Mouse (Mus musculus) Muller cell, postnatal 12 days (primary cell): ENCODE results near the gene Adh6b.
"Not testable (repeated sequence)": the region's sequence is repeated elsewhere in the genome, so short reads cannot be mapped to it uniquely, and the experiment has no call there.

Experiments
- DNase-seq: peaks from one replicate; pipeline ENCODE4 v3.0.0-alpha.2; 2015; ENCODE audit errors: inconsistent ontology term

Adh6b gene

DNA sequence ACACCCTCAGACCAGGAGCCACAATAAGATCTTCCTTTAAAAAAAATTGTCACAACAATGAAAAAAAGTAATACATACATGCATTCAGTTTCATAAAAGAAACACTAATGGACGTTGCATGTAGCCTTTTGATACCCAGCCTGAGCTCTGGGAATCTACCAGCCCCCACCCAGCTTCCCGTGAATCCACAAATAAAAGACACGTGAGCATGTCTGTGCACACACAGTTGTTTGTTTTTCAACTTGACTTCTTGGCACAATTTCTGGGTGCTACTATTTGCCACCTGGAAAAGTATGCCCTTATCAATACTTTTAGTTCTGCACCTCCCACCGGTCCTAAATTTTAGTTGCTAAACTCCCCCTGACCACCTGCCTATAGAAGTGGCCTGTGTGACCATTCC lies 19.1 kb downstream of the Adh6b start:
- DNase-seq, result no peak

DNA sequence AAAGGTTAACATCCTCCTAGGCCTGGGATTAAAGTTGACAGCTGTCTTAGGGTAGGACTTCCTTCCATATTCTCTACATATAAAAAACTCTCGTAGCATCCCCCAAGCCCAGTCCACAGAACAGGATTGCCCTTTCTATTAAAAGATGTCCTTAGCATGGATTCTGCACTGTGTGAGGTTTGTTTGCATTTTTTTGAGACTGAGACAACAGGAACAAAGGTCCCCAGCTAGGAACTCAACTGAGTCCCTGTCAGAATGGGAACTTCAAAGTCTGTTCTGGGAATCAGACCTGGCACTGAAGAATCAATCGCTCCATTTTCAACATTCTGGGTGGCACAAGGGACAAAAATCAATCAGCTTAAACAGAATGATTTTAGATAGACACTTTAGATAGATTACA lies 21.3 kb downstream of the Adh6b start:
- DNase-seq, result no peak

DNA sequence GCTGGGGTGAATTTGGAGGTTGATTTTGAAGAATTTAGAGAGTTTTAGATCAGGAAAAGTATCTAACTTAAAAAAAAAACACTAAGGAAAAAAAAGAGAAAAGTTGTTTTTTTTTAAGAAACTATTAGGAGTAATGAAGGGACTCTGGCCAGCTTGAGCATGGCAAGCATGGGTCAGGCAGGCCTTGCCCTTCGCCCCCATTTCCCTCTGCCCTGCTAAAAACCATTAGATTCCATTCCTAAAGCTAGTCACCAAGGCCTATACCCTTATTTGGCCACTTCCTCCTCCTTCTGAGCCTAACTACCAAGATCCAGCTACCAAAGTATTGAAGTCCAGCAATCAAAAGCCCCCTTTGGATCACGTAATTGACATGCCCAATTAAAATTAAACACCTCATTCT lies 24.6 kb downstream of the Adh6b start:
- no peak for DNase-seq

DNA sequence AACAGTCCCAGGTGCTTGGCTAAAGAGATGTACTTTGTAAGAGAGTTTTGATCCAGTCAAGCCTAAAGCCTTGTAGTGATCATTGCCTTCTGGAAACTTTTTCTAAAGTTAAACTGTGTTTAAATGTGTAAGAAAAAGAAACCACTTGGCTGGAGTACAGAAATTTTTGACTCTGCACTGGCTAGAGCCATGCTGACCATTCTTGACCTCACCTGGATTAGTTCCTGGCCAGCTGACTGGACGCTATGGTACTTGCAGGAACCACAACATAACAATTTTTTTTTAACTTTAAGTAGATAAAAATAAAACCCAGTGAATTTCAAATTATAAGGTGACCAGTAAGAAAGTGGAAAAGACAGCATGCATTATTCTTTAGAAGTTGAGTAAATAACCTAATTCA lies 28.0 kb downstream of the Adh6b start:
- no peak for DNase-seq

DNA sequence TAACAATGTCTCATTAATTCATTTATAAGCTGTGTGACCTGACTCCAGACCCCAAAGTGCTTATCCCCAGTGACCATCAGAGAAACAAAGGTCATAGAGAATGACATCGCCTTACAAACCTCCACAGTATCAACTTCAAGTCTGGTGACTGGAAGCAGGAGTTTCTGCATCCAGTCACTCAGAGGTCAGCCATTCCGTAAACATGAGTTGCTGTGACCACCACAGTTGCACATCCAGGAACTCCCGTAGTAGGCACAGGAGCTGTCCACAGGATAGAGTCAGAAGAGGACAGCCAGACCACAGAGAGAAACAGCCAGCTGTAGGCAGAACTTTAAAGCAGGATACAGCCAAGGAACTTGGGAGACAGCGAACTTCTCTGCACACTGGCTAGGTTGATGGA lies 28.7 kb downstream of the Adh6b start:
- DNase-seq, result not testable (repeated sequence)

DNA sequence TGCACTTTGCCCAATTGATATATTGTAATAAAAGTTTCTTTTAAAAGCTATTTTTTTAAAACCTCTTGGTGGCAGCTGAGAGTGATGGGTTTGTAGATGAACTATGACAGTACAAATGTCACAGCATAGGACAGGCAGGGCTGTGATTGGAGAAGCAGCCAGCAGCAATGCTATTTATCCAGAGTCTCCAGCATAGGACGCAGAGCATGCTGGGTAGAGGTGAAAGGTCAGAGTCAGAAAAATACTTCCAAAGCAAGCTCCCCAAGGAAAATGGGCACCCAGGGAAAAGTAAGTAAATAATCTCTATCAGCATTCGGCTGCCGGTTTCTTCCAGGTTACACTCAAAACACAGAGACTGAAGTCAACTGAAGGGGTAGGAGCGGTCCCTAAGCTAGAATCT lies 32.3 kb downstream of the Adh6b start:
- no peak for DNase-seq

DNA sequence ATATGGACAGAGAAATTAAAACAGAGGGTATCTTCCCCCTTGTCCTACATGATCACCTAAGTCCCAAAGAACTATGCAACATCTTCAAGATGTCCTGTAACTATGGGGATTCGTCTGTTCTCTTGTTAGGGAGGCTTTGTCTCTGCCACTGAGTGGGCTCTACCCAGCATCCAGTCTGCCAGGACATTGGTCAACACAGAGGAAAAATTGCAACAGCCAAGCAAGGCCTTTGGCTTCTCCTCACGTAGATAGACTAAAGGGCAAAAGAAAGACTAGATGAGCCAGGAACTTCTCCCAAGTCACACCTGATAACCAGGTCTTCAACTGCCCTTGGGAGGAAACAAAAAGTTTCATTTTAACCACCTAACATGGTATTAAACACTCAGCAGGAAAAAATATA lies 33.6 kb downstream of the Adh6b start:
- DNase-seq, result no peak

DNA sequence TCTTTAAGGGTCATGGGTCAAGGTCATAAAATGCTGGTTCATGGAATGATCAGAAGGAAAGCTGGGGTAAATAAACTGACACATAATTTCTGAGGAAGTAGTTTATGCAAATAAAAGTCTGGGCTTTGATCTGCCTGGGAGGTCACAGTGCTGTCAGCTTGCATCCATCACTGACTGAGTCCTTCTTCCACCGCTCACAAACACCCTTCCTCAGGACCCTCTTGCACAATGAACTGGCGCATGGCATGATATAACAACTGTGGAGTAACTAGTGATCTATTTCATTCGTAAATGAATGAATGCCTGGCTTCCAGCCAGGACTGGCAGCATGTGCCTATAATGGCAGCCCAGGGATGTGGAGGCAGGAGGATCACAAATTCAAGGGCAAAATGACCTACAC lies 39.6 kb downstream of the Adh6b start:
- DNase-seq, result peak; percentile 27

DNA sequence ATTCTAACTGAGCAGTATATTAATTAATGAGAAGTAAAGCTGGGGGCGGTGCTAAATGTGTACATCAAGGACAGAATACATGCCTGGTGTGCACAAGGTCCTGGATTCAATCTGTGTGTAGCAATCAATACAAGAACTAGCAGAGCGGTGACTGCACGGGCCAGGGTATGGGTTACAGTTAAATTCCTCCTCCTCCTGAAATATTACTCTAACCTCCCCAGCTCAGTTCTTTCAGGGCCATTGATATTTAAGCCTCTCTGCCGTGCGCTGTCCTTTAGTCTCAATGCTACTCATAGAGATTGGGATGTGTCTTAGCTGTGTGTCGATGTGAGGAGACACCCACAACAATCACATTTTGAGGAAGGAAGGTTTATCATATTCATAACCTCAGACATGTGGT lies 45.6 kb downstream of the Adh6b start:
- no peak for DNase-seq

DNA sequence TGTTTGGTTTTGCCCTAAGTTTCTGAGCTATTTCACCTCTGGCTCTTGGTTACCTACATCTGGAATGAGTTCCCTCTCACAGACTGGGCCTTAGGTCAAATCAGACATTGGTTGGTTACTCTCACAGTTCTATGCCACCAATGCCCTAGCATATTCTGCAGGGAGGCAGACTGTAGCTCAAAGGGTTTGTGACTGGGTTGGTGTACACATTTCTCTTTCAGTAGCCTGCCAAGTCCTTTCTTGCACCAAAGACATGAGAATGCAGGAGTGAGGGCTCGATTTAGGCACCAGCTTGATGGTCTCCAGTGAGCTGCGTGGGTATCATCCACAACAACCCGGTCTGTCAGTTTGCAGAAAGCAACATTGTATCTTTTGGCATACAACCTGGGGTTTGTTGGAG lies 63.3 kb downstream of the Adh6b start:
- DNase-seq, result no peak

DNA sequence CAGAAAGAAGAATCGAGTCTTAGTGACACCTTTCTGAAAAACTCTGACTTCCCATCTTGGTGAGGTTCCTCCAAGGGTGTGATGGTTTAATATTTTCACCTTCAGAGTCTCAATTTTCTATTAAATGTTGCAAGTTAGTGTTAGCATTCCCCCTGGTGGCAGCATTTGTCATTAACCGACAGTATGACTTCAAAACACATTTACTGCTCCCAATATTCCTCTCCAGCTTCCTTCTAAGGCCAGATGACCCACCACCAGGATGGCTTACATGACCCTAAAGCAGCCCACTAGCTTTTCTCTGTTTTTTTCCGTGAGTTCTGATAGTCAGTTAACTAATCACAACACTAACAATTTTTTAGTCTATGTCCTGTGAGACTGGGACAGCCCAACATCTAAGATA lies 63.8 kb downstream of the Adh6b start:
- peak; percentile 27 for DNase-seq

DNA sequence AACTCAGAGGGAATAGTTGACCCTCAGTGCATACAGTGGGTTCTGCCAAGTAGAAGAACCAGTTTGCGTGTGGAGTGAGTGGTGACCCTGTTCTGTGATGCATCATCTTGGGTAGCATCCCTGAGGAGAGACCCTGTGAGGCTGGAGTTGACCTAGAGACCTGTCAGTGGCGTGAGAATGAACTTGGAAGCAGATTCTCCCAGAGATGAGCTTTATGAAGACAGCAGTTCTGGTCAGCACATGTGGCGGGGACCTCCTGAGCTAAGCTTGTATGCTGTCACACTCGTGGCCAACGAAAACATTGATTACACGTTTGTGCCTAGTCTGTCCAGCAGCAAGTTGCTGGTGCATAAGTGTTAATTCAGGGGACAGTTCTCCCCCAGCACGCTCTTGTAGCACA lies 64.3 kb downstream of the Adh6b start:
- no peak for DNase-seq

DNA sequence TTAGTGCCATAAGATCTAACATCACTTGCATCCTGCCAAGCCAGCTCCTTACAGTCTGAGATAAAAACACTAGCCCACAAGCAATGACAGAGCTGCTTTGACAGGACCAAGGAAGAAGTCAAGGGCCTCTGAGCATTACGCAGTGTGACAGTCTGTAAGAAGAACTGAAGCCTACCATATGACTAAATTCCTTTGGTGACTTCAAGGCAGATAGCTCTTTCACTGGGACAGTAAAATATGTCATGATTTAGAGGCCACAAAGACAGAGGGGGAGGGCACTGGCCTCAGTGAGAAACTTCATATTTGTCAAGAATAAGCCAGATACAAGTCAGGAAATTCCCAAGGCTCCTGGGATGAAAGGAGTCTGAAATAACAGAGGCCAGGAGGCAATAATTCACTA lies 66.3 kb downstream of the Adh6b start:
- DNase-seq, result no peak
